ENCODE assay signal across 9 mouse cellular contexts in the genomic region with DNA sequence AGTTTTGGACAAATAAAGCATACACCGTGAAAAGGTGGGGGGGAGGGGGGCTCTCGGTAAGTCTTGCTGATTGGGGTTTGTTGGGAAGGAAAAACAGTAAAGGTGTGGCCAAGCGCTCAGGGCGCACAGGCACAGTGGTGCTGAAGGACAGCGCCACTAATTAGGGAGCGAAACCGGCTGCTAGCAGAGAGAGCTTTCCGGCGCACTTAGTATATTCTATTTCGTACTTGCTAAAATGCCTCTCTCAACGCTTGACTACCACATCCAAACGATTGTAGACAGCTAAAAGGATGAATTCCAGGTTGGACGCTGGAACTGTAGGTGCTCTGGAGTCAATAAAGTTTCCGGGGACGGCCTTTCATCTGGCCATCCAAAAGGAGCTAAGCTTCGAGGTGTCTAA. TPM values are rescaled to one million over a fixed set of nuclear protein-coding genes. Genes with fewer than 3 reads are reported as not detected.
DNase-seq lines count a peak whose midpoint lies in the region; ATAC-seq and TF ChIP-seq lines count a peak whose summit lies in the region.
"Had no signal": no experiment of that assay in that cellular context is flagged by ENCODE, and none has a peak within 500 bp of the region (broad histone marks: within the 10 kb centered on the region; RNA-seq: fewer than 3 reads in every experiment).

No protein-coding gene starts in this region.

- peaks cover 92% of the 10 kb centered on the region for H3K27me3 ChIP-seq in heart, embryonic 10.5 days (ENCODE audit: insufficient read depth, poor library complexity, severe bottlenecking)
- H3K27me3 ChIP-seq in E14TG2a.4 (ENCODE audit: insufficient read depth, low read length), result peaks cover 68% of the 10 kb centered on the region
- peaks cover 67% of the 10 kb centered on the region for H3K27me3 ChIP-seq in embryonic facial prominence, embryonic 11.5 days (ENCODE audit: control insufficient read depth, insufficient read depth, low read length)

- H3K9ac ChIP-seq in embryonic facial prominence, embryonic 11.5 days (replicated peaks; ENCODE audit: low read length), result no peak overlapping the region

- H3K4me3 ChIP-seq in heart, embryonic 10.5 days, result peak overlapping the region; percentile 24; the same call in 1 of the 2 replicates
- H3K4me3 ChIP-seq in E14TG2a.4 (replicated peaks; ENCODE audit: low read length), result 0 out of 2 replicates have a peak overlapping the region, but pooled peaks have one; percentile 39
- no peak overlapping the region for H3K4me3 ChIP-seq in embryonic facial prominence, embryonic 11.5 days (ENCODE audit: low read depth, low read length)
- no peak overlapping the region for H3K4me3 ChIP-seq in gastrocnemius, adult 2 months

- H3K4me1 ChIP-seq in heart, embryonic 10.5 days, result no peaks in the 10 kb centered on the region
- H3K4me1 ChIP-seq in E14TG2a.4 (replicated peaks; ENCODE audit: low read depth, low read length), result peaks cover 21% of the 10 kb centered on the region
- no peaks in the 10 kb centered on the region for H3K4me1 ChIP-seq in embryonic facial prominence, embryonic 11.5 days (ENCODE audit: control insufficient read depth, insufficient read depth, low read length)

- WGBS in heart, embryonic 10.5 days, result under 1% methylated on average over 16 of the region's 16 CpGs
- under 1% methylated on average over 16 of the region's 16 CpGs for WGBS in embryonic facial prominence, embryonic 11.5 days

- ATAC-seq in embryonic facial prominence, embryonic 11.5 days (replicated peaks; ENCODE audit: insufficient number of reproducible peaks, low FRiP score, low TSS enrichment, low read depth), result no peak
- no peak for ATAC-seq in erythroid progenitor cell, adult 5-6 weeks (replicated peaks; ENCODE audit: low FRiP score, poor library complexity, severe bottlenecking)
- ATAC-seq: CD4-positive, CD25-positive, alpha-beta regulatory T cell, adult 4 months had no signal

- H3K27ac ChIP-seq in heart, embryonic 10.5 days, result no peak overlapping the region
- H3K27ac ChIP-seq in embryonic facial prominence, embryonic 11.5 days (replicated peaks; ENCODE audit: low read depth, low read length), result no peak overlapping the region
- no peak overlapping the region for H3K27ac ChIP-seq in gastrocnemius, adult 2 months

- intact Hi-C loops in gastrocnemius, adult 2 months (cut with DNase I), result no loop called here

- no peak for TF ChIP-seq CTCF in E14TG2a.4 (conservative IDR thresholded peaks at IDR 0.05; ENCODE audit: low read length)
- no peak for TF ChIP-seq CTCF in gastrocnemius, adult 2 months (IDR thresholded peaks at IDR 0.05)

- no peaks in the 10 kb centered on the region for H3K36me3 ChIP-seq in heart, embryonic 10.5 days
- H3K36me3 ChIP-seq in E14TG2a.4 (ENCODE audit: insufficient read depth, low read length), result no peaks in the 10 kb centered on the region
- H3K36me3 ChIP-seq in embryonic facial prominence, embryonic 11.5 days (replicated peaks; ENCODE audit: control insufficient read depth, insufficient read depth, low read depth, low read length), result no peaks in the 10 kb centered on the region

- H3K9me3 ChIP-seq in heart, embryonic 10.5 days, result no peaks in the 10 kb centered on the region
- no peaks in the 10 kb centered on the region for H3K9me3 ChIP-seq in E14TG2a.4 (ENCODE audit: low read length)
- H3K9me3 ChIP-seq in embryonic facial prominence, embryonic 11.5 days (replicated peaks; ENCODE audit: control insufficient read depth, low read length), result no peaks in the 10 kb centered on the region

- H3K4me2 ChIP-seq in embryonic facial prominence, embryonic 11.5 days (ENCODE audit: low read depth, low read length), result no peak overlapping the region

- DNase-seq in heart, embryonic 10.5 days (ENCODE audit: low spot score), result peak; percentile 77
- DNase-seq in heart, adult 8-10 months (ENCODE audit: low spot score), result no peak
- peak; percentile 89 for DNase-seq in embryonic facial prominence, embryonic 11.5 days (ENCODE audit: low spot score)
- peak; percentile 70 for DNase-seq in mesoderm, embryonic 11.5 days (ENCODE audit: low read depth, low spot score)
- DNase-seq in natural killer cell, adult 2 months (ENCODE audit: low spot score in 2 of 2), result no peak
- DNase-seq in gastrocnemius, adult 2 months, result no peak

RNA-seq across cellular contexts. Expression of gene Tfap2d, which starts 6.9 kb away (rescaled TPM):
- not detected in 2 replicates for polyA plus RNA-seq in heart, embryonic 10.5 days (2016; fragmentation: Nextera tagmentation; extraction: Ambion mirVana)
- total RNA-seq in heart, adult 8-10 months (2022), result not detected
- polyA plus RNA-seq in embryonic facial prominence, embryonic 11.5 days (2014; fragmentation: Nextera tagmentation; extraction: Ambion mirVana), result 0.29 TPM in 1 of 2 replicates, not detected in the other
- total RNA-seq in erythroid progenitor cell, adult 5-6 weeks (2015; ENCODE audit: low replicate concordance), result not detected in 2 replicates
- not detected in 2 replicates for total RNA-seq in erythroid progenitor cell, adult 5-6 weeks (2017; ENCODE audit: low replicate concordance)
- total RNA-seq in gastrocnemius, adult 2 months (2021), result not detected
- polyA plus RNA-seq: CD4-positive, CD25-positive, alpha-beta regulatory T cell, adult 4 months had no signal

Comparison
In these comparisons a context has a peak if more than half of its experiments do, and no peak if none do; other contexts are left out.
1. DNase-seq: peak in heart, embryonic 10.5 days (single experiment), embryonic facial prominence, embryonic 11.5 days (single experiment) and mesoderm, embryonic 11.5 days (single experiment); none in heart, adult 8-10 months (single experiment), natural killer cell, adult 2 months (0 of 2) and gastrocnemius, adult 2 months (single experiment).
2. H3K4me3 ChIP-seq: peak in heart, embryonic 10.5 days (single experiment) and E14TG2a.4 (single experiment); none in embryonic facial prominence, embryonic 11.5 days (single experiment) and gastrocnemius, adult 2 months (single experiment).